Comparison of ENCODE assay signal across 9 mouse cellular contexts in genomic region chr17:14942181-14942580, GRCm38 (mm10). TPM values are rescaled to one million over a fixed set of nuclear protein-coding genes. Genes with fewer than 3 reads are reported as not detected.
A peak's percentile ranks its signal among the peaks of the same experiment; 100 is the strongest.
DNase-seq lines count a peak whose midpoint lies in the region; ATAC-seq and TF ChIP-seq lines count a peak whose summit lies in the region.
"Not testable (repeated sequence)": the region's sequence is repeated elsewhere in the genome, so short reads cannot be mapped to it uniquely, and the experiment has no call there.
"Had no signal": no experiment of that assay in that cellular context is flagged by ENCODE, and none has a peak within 500 bp of the region (broad histone marks: within the 10 kb centered on the region; RNA-seq: fewer than 3 reads in every experiment).

No protein-coding gene starts in this region.

- TF ChIP-seq POLR2A in myocyte (IDR thresholded peaks at IDR 0.05; ENCODE audit: insufficient read length, low read depth) = not testable (repeated sequence)

- 69% methylated on average over 6 of the region's 6 CpGs for WGBS in embryonic facial prominence, embryonic 14.5 days
- 57% methylated on average over 6 of the region's 6 CpGs for WGBS in heart, embryonic 10.5 days
- 64% methylated on average over 6 of the region's 6 CpGs for WGBS in hindbrain, embryonic 16.5 days
- 58% methylated on average over 6 of the region's 6 CpGs for WGBS in lung, embryonic 14.5 days

- H3K27ac ChIP-seq in embryonic facial prominence, embryonic 14.5 days (replicated peaks; ENCODE audit: low read depth, low read length) = 0 out of 2 replicates have a peak overlapping the region, but pooled peaks have one; percentile 78
- H3K27ac ChIP-seq in heart, embryonic 10.5 days; hindbrain, embryonic 16.5 days (ENCODE audit: low read depth, low read length); left cerebral cortex, adult 2 months; lung, embryonic 14.5 days (ENCODE audit: low read depth): not testable (repeated sequence)

- not testable (repeated sequence) for ATAC-seq in embryonic facial prominence, embryonic 14.5 days (ENCODE audit: low read depth); hindbrain, embryonic 16.5 days; lung, embryonic 14.5 days (ENCODE audit: insufficient read depth)

- not testable (repeated sequence) for H3K27me3 ChIP-seq in embryonic facial prominence, embryonic 14.5 days (replicated peaks; ENCODE audit: control insufficient read depth, insufficient read depth, low read length); heart, embryonic 10.5 days (ENCODE audit: insufficient read depth, poor library complexity, severe bottlenecking); hindbrain, embryonic 16.5 days (replicated peaks; ENCODE audit: control insufficient read depth, insufficient read depth, low read length); lung, embryonic 14.5 days (ENCODE audit: insufficient read depth, low read length); myocyte (ENCODE audit: control insufficient read depth, insufficient read depth, insufficient read length)

- H3ac ChIP-seq in myocyte (ENCODE audit: control insufficient read depth, insufficient read length) = peak overlapping the region; percentile 20

- H3K4me2 ChIP-seq in embryonic facial prominence, embryonic 14.5 days (ENCODE audit: low read depth, low read length) = peak overlapping the region; percentile 72
- H3K4me2 ChIP-seq in hindbrain, embryonic 16.5 days (ENCODE audit: low read length) = peak overlapping the region; percentile 71
- H3K4me2 ChIP-seq in lung, embryonic 14.5 days = peak overlapping the region; percentile 88
- peak overlapping the region; percentile 77 for H3K4me2 ChIP-seq in myocyte (ENCODE audit: low read depth)

- peak; percentile 42 for DNase-seq in cerebellum, adult 11-12 months
- DNase-seq in embryonic facial prominence, embryonic 14.5 days (ENCODE audit: low spot score); heart, embryonic 10.5 days (ENCODE audit: low spot score); lung, embryonic 14.5 days: not testable (repeated sequence)
- peak; percentile 11 to 15 for DNase-seq in left cerebral cortex, adult 2 months (ENCODE audit: extremely low spot score in 1 of 2, low spot score in 2 of 2)

- peak overlapping the region; percentile 79; the same call in 1 of the 2 replicates for H3K9ac ChIP-seq in embryonic facial prominence, embryonic 14.5 days (ENCODE audit: low read depth, low read length)
- H3K9ac ChIP-seq in hindbrain, embryonic 16.5 days (ENCODE audit: low read depth, low read length) = peak overlapping the region; percentile 87; the same call in 1 of the 2 replicates
- H3K9ac ChIP-seq in lung, embryonic 14.5 days = peak overlapping the region; percentile 62

- not testable (repeated sequence) for H3K4me1 ChIP-seq in embryonic facial prominence, embryonic 14.5 days (ENCODE audit: control insufficient read depth, insufficient read depth, low read length); lung, embryonic 14.5 days (ENCODE audit: insufficient read depth)
- peaks cover 16% of the 10 kb centered on the region for H3K4me1 ChIP-seq in heart, embryonic 10.5 days
- H3K4me1 ChIP-seq in hindbrain, embryonic 16.5 days (ENCODE audit: control insufficient read depth, insufficient read depth, low read depth, low read length) = peaks cover 16% of the 10 kb centered on the region

- peaks cover 21% of the 10 kb centered on the region for H3K36me3 ChIP-seq in embryonic facial prominence, embryonic 14.5 days (ENCODE audit: control insufficient read depth, insufficient read depth, low read length)
- H3K36me3 ChIP-seq in heart, embryonic 10.5 days = peaks cover 15% of the 10 kb centered on the region
- not testable (repeated sequence) for H3K36me3 ChIP-seq in hindbrain, embryonic 16.5 days (ENCODE audit: control insufficient read depth, insufficient read depth, low read length)
- peaks cover 26% of the 10 kb centered on the region for H3K36me3 ChIP-seq in lung, embryonic 14.5 days (ENCODE audit: insufficient read depth)
- peaks cover 28% of the 10 kb centered on the region for H3K36me3 ChIP-seq in myocyte (ENCODE audit: control insufficient read depth, insufficient read depth)

- peak overlapping the region; percentile 65 for H3K4me3 ChIP-seq in embryonic facial prominence, embryonic 14.5 days (ENCODE audit: low read depth, low read length)
- H3K4me3 ChIP-seq in heart, embryonic 10.5 days = peak overlapping the region; percentile 77
- H3K4me3 ChIP-seq in hindbrain, embryonic 16.5 days (ENCODE audit: low read length) = peak overlapping the region; percentile 81
- peak overlapping the region; percentile 90 for H3K4me3 ChIP-seq in left cerebral cortex, adult 2 months
- H3K4me3 ChIP-seq in lung, embryonic 14.5 days (ENCODE audit: low read depth, low read length) = peak overlapping the region; percentile 54
- H3K4me3 ChIP-seq in myocyte = peak overlapping the region; percentile 53

- intact Hi-C loops in left cerebral cortex, adult 2 months (cut with DNase I) = not testable (repeated sequence)

- H3K79me2 ChIP-seq in myocyte (ENCODE audit: control insufficient read depth, insufficient read depth) = peaks cover 26% of the 10 kb centered on the region

- TF ChIP-seq CTCF in left cerebral cortex, adult 2 months (IDR thresholded peaks at IDR 0.05); lung, embryonic 14.5 days (IDR thresholded peaks at IDR 0.05; ENCODE audit: low read depth): not testable (repeated sequence)

- not testable (repeated sequence) for H3K9me3 ChIP-seq in embryonic facial prominence, embryonic 14.5 days (ENCODE audit: control insufficient read depth, low read length); heart, embryonic 10.5 days; hindbrain, embryonic 16.5 days (ENCODE audit: control insufficient read depth, low read length); lung, embryonic 14.5 days (ENCODE audit: low read depth, low read length)

RNA-seq across cellular contexts. Expression of gene Wdr27, which starts 0.8 kb away (rescaled TPM):
- polyA plus RNA-seq in embryonic facial prominence, embryonic 14.5 days (2014; fragmentation: Nextera tagmentation; extraction: Ambion mirVana) = 6.6 and 8.3 TPM in 2 replicates
- 3.2 TPM in 2 replicates for polyA plus RNA-seq in heart, embryonic 10.5 days (2016; fragmentation: Nextera tagmentation; extraction: Ambion mirVana)
- polyA plus RNA-seq in hindbrain, embryonic 16.5 days (2015; fragmentation: Nextera tagmentation; extraction: Ambion mirVana) = 8.2 and 11.7 TPM in 2 replicates
- total RNA-seq in left cerebral cortex, adult 2 months (2021) = 1 to 10 TPM; 2.7 to 3.6 TPM
- polyA plus RNA-seq in lung, embryonic 14.5 days (2014; fragmentation: Nextera tagmentation; extraction: Ambion mirVana) = 4.7 and 6.1 TPM in 2 replicates
- polyA plus RNA-seq in myocyte (2012; fragmentation: generic; extraction: Trizol) = 8.0 TPM

RNA-seq across cellular contexts. Expression of gene 1600012H06Rik, which starts 0.8 kb away (rescaled TPM):
- polyA plus RNA-seq in embryonic facial prominence, embryonic 14.5 days (2014; fragmentation: Nextera tagmentation; extraction: Ambion mirVana) = 45.0 and 45.9 TPM in 2 replicates
- polyA plus RNA-seq in heart, embryonic 10.5 days (2016; fragmentation: Nextera tagmentation; extraction: Ambion mirVana) = 29.8 and 32.8 TPM in 2 replicates
- 28.0 and 28.9 TPM in 2 replicates for polyA plus RNA-seq in hindbrain, embryonic 16.5 days (2015; fragmentation: Nextera tagmentation; extraction: Ambion mirVana)
- total RNA-seq in left cerebral cortex, adult 2 months (2021) = 10 to 100 TPM; 13.9 to 16.4 TPM
- 31.0 and 32.8 TPM in 2 replicates for polyA plus RNA-seq in lung, embryonic 14.5 days (2014; fragmentation: Nextera tagmentation; extraction: Ambion mirVana)
- 8.3 TPM for polyA plus RNA-seq in myocyte (2012; fragmentation: generic; extraction: Trizol)

RNA-seq across cellular contexts. Expression of gene Phf10, which starts 18.9 kb away (rescaled TPM):
- 50.5 and 52.0 TPM in 2 replicates for polyA plus RNA-seq in embryonic facial prominence, embryonic 14.5 days (2014; fragmentation: Nextera tagmentation; extraction: Ambion mirVana)
- 18.9 and 33.3 TPM in 2 replicates for polyA plus RNA-seq in heart, embryonic 10.5 days (2016; fragmentation: Nextera tagmentation; extraction: Ambion mirVana)
- 14.6 and 16.7 TPM in 2 replicates for polyA plus RNA-seq in hindbrain, embryonic 16.5 days (2015; fragmentation: Nextera tagmentation; extraction: Ambion mirVana)
- 10 to 100 TPM; 56.6 to 60.4 TPM for total RNA-seq in left cerebral cortex, adult 2 months (2021)
- polyA plus RNA-seq in lung, embryonic 14.5 days (2014; fragmentation: Nextera tagmentation; extraction: Ambion mirVana) = 39.1 and 44.2 TPM in 2 replicates
- 216 TPM for polyA plus RNA-seq in myocyte (2012; fragmentation: generic; extraction: Trizol)

RNA-seq across cellular contexts. Expression of gene 9030025P20Rik, which starts 36.1 kb away (rescaled TPM):
- polyA plus RNA-seq in embryonic facial prominence, embryonic 14.5 days (2014; fragmentation: Nextera tagmentation; extraction: Ambion mirVana) = 5.3 and 6.0 TPM in 2 replicates
- polyA plus RNA-seq in heart, embryonic 10.5 days (2016; fragmentation: Nextera tagmentation; extraction: Ambion mirVana) = 7.9 and 9.4 TPM in 2 replicates
- 6.2 and 6.5 TPM in 2 replicates for polyA plus RNA-seq in hindbrain, embryonic 16.5 days (2015; fragmentation: Nextera tagmentation; extraction: Ambion mirVana)
- total RNA-seq in left cerebral cortex, adult 2 months (2021) = 1 to 10 TPM; 5.9 to 6.3 TPM
- polyA plus RNA-seq in lung, embryonic 14.5 days (2014; fragmentation: Nextera tagmentation; extraction: Ambion mirVana) = 9.0 and 10.3 TPM in 2 replicates
- 5.7 TPM for polyA plus RNA-seq in myocyte (2012; fragmentation: generic; extraction: Trizol)

RNA-seq across cellular contexts. Expression of gene Gm3417, which starts 36.4 kb away (rescaled TPM):
- 1.2 and 3.7 TPM in 2 replicates for polyA plus RNA-seq in embryonic facial prominence, embryonic 14.5 days (2014; fragmentation: Nextera tagmentation; extraction: Ambion mirVana)
- 0.92 TPM in 1 of 2 replicates, not detected in the other for polyA plus RNA-seq in heart, embryonic 10.5 days (2016; fragmentation: Nextera tagmentation; extraction: Ambion mirVana)
- polyA plus RNA-seq in hindbrain, embryonic 16.5 days (2015; fragmentation: Nextera tagmentation; extraction: Ambion mirVana) = 0.71 TPM in 1 of 2 replicates, not detected in the other
- total RNA-seq in left cerebral cortex, adult 2 months (2021) = not detected
- 0.45 TPM in 1 of 2 replicates, not detected in the other for polyA plus RNA-seq in lung, embryonic 14.5 days (2014; fragmentation: Nextera tagmentation; extraction: Ambion mirVana)
- polyA plus RNA-seq in myocyte (2012; fragmentation: generic; extraction: Trizol) = 0.31 TPM
- total RNA-seq: left cerebral cortex, adult 18-20 months had no signal
- polyA plus RNA-seq: CD4-positive, CD25-positive, alpha-beta regulatory T cell, adult 4 months had no signal
